Mouse (Mus musculus): Measurements from ENCODE around the gene Gm8439.

Gene Gm8439

GRCm38 (mm10) chr4:120598922-120599321 lies 10.4 kb downstream of the Gm8439 start:
- no peaks in the 10 kb centered on the region for H3K36me3 ChIP-seq (ENCODE audit: insufficient read depth, low read length)
- TF ChIP-seq CTCF (conservative IDR thresholded peaks at IDR 0.05; ENCODE audit: low read length) = no peak
- TF ChIP-seq POU5F1 (IDR thresholded peaks at IDR 0.05; ENCODE audit: borderline replicate concordance, low read length) = no peak
- H3K27me3 ChIP-seq (ENCODE audit: insufficient read depth, low read length) = peaks cover 13% of the 10 kb centered on the region
- H3K4me3 ChIP-seq (replicated peaks; ENCODE audit: low read length) = no peak overlapping the region
- peaks cover 5% of the 10 kb centered on the region; the same call in 1 of the 2 replicates for H3K4me1 ChIP-seq (replicated peaks; ENCODE audit: low read depth, low read length)
- H3K9me3 ChIP-seq (ENCODE audit: low read length) = no peaks in the 10 kb centered on the region

GRCm38 (mm10) chr4:120601774-120602173 lies 13.2 kb downstream of the Gm8439 start:
- H3K9me3 ChIP-seq (ENCODE audit: low read length) = peaks cover 4% of the 10 kb centered on the region
- H3K4me1 ChIP-seq (replicated peaks; ENCODE audit: low read depth, low read length) = peaks cover 13% of the 10 kb centered on the region
- peaks cover 17% of the 10 kb centered on the region; the same call in 1 of the 2 replicates for H3K27me3 ChIP-seq (ENCODE audit: insufficient read depth, low read length)
- no peaks in the 10 kb centered on the region for H3K36me3 ChIP-seq (ENCODE audit: insufficient read depth, low read length)
- TF ChIP-seq POU5F1 (IDR thresholded peaks at IDR 0.05; ENCODE audit: borderline replicate concordance, low read length) (no peak), NANOG (IDR thresholded peaks at IDR 0.05; ENCODE audit: borderline replicate concordance, low read length) (no peak), CTCF (conservative IDR thresholded peaks at IDR 0.05; ENCODE audit: low read length) (no peak)
- no peak overlapping the region for H3K4me3 ChIP-seq (replicated peaks; ENCODE audit: low read length)

- peaks cover 17% of the 10 kb centered on the region; the same call in 1 of the 2 replicates for H3K27me3 ChIP-seq (ENCODE audit: insufficient read depth, low read length)
- peaks cover 13% of the 10 kb centered on the region for H3K4me1 ChIP-seq (replicated peaks; ENCODE audit: low read depth, low read length)
- H3K4me3 ChIP-seq (replicated peaks; ENCODE audit: low read length) = no peak overlapping the region
- no peaks in the 10 kb centered on the region for H3K36me3 ChIP-seq (ENCODE audit: insufficient read depth, low read length)
- TF ChIP-seq NANOG (IDR thresholded peaks at IDR 0.05; ENCODE audit: borderline replicate concordance, low read length) = no peak
- TF ChIP-seq CTCF (conservative IDR thresholded peaks at IDR 0.05; ENCODE audit: low read length) = no peak
- TF ChIP-seq POU5F1 (IDR thresholded peaks at IDR 0.05; ENCODE audit: borderline replicate concordance, low read length) = no peak
- peaks cover 4% of the 10 kb centered on the region for H3K9me3 ChIP-seq (ENCODE audit: low read length)
Observed at GRCm38 (mm10) chr4:120602669-120603068, 14.1 kb downstream of the Gm8439 start.

GRCm38 (mm10) chr4:120606941-120607340 lies 18.4 kb downstream of the Gm8439 start:
- H3K4me3 ChIP-seq (replicated peaks; ENCODE audit: low read length) = no peak overlapping the region
- TF ChIP-seq POU5F1 (IDR thresholded peaks at IDR 0.05; ENCODE audit: borderline replicate concordance, low read length) = no peak
- TF ChIP-seq CTCF (conservative IDR thresholded peaks at IDR 0.05; ENCODE audit: low read length) = no peak
- no peak for TF ChIP-seq NANOG (IDR thresholded peaks at IDR 0.05; ENCODE audit: borderline replicate concordance, low read length)
- H3K27me3 ChIP-seq (ENCODE audit: insufficient read depth, low read length) = peaks cover 17% of the 10 kb centered on the region; the same call in 1 of the 2 replicates

GRCm38 (mm10) chr4:120611005-120611404 lies 22.5 kb downstream of the Gm8439 start:
- Histone ChIP-seq H3K9me3 (ENCODE audit: low read length) (peaks cover 14% of the 10 kb centered on the region), H3K4me1 (replicated peaks; ENCODE audit: low read depth, low read length) (peaks cover 67% of the 10 kb centered on the region), H3K36me3 (ENCODE audit: insufficient read depth, low read length) (no peaks in the 10 kb centered on the region), H3K27me3 (ENCODE audit: insufficient read depth, low read length) (no peaks in the 10 kb centered on the region), H3K4me3 (replicated peaks; ENCODE audit: low read length) (no peak overlapping the region)
- TF ChIP-seq POU5F1 (IDR thresholded peaks at IDR 0.05; ENCODE audit: borderline replicate concordance, low read length) (peak; percentile 98), CTCF (conservative IDR thresholded peaks at IDR 0.05; ENCODE audit: low read length) (no peak), NANOG (IDR thresholded peaks at IDR 0.05; ENCODE audit: borderline replicate concordance, low read length) (peak; percentile 96)

More at GRCm38 (mm10) chr4:120606941-120607340, 18.4 kb downstream of the Gm8439 start:
- peaks cover 31% of the 10 kb centered on the region for H3K4me1 ChIP-seq (replicated peaks; ENCODE audit: low read depth, low read length)
- no peaks in the 10 kb centered on the region for H3K36me3 ChIP-seq (ENCODE audit: insufficient read depth, low read length)
- peaks cover 14% of the 10 kb centered on the region for H3K9me3 ChIP-seq (ENCODE audit: low read length)

GRCm38 (mm10) chr4:120612304-120613080 lies 23.9 kb downstream of the Gm8439 start:
- no peak for TF ChIP-seq CTCF (conservative IDR thresholded peaks at IDR 0.05; ENCODE audit: low read length)
- peak; percentile 63 for TF ChIP-seq NANOG (IDR thresholded peaks at IDR 0.05; ENCODE audit: borderline replicate concordance, low read length)
- TF ChIP-seq POU5F1 (IDR thresholded peaks at IDR 0.05; ENCODE audit: borderline replicate concordance, low read length) = no peak
- Histone ChIP-seq H3K4me1 (replicated peaks; ENCODE audit: low read depth, low read length) (peaks cover 76% of the 10 kb centered on the region), H3K4me3 (replicated peaks; ENCODE audit: low read length) (no peak overlapping the region), H3K36me3 (ENCODE audit: insufficient read depth, low read length) (no peaks in the 10 kb centered on the region), H3K27me3 (ENCODE audit: insufficient read depth, low read length) (no peaks in the 10 kb centered on the region), H3K9me3 (ENCODE audit: low read length) (peaks cover 10% of the 10 kb centered on the region)

GRCm38 (mm10) chr4:120613691-120614329 lies 25.3 kb downstream of the Gm8439 start:
- TF ChIP-seq POU5F1 (IDR thresholded peaks at IDR 0.05; ENCODE audit: borderline replicate concordance, low read length) (no peak), NANOG (IDR thresholded peaks at IDR 0.05; ENCODE audit: borderline replicate concordance, low read length) (no peak), CTCF (conservative IDR thresholded peaks at IDR 0.05; ENCODE audit: low read length) (no peak)
- H3K36me3 ChIP-seq (ENCODE audit: insufficient read depth, low read length) = no peaks in the 10 kb centered on the region
- peaks cover 6% of the 10 kb centered on the region; the same call in 1 of the 2 replicates for H3K27me3 ChIP-seq (ENCODE audit: insufficient read depth, low read length)

GRCm38 (mm10) chr4:120614644-120615043 lies 26.1 kb downstream of the Gm8439 start:
- Histone ChIP-seq H3K36me3 (ENCODE audit: insufficient read depth, low read length) (no peaks in the 10 kb centered on the region), H3K4me1 (replicated peaks; ENCODE audit: low read depth, low read length) (peaks cover 87% of the 10 kb centered on the region), H3K9me3 (ENCODE audit: low read length) (no peaks in the 10 kb centered on the region), H3K4me3 (replicated peaks; ENCODE audit: low read length) (no peak overlapping the region), H3K27me3 (ENCODE audit: insufficient read depth, low read length) (peaks cover 6% of the 10 kb centered on the region; the same call in 1 of the 2 replicates)
- TF ChIP-seq NANOG (IDR thresholded peaks at IDR 0.05; ENCODE audit: borderline replicate concordance, low read length) (no peak), POU5F1 (IDR thresholded peaks at IDR 0.05; ENCODE audit: borderline replicate concordance, low read length) (no peak), CTCF (conservative IDR thresholded peaks at IDR 0.05; ENCODE audit: low read length) (no peak)

More at GRCm38 (mm10) chr4:120613691-120614329, 25.3 kb downstream of the Gm8439 start:
- Histone ChIP-seq H3K4me1 (replicated peaks; ENCODE audit: low read depth, low read length) (peaks cover 87% of the 10 kb centered on the region), H3K9me3 (ENCODE audit: low read length) (no peaks in the 10 kb centered on the region; the same call in 1 of the 2 replicates), H3K4me3 (replicated peaks; ENCODE audit: low read length) (no peak overlapping the region)

Data from E14TG2a.4 (cell line).